Mouse (Mus musculus) kidney, embryonic 16.5 days (tissue): ENCODE measurements around the gene Angptl6. TPM values are rescaled to one million over a fixed set of nuclear protein-coding genes. Genes with fewer than 3 reads are reported as not detected.

ENCODE experiments used
- microRNA-seq: library from miRNA; unstranded; fragments of <30 nt; microRNA quantifications from one replicate; pipeline ENCODE4, GENCODE M21; 2016
- polyA plus RNA-seq: library from polyadenylated mRNA; unstranded; fragments of >200 nt; fragmentation: Nextera tagmentation; extraction: Ambion mirVana; gene quantifications from 2 replicates; pipeline ENCODE4 v1.2.1, GENCODE M21; 2015

Angptl6 gene
- polyA plus RNA-seq, 1 experiment from 2014 or later: 3.6 TPM

Small RNA genes lying within 50 kb of the gene (microRNA-seq; reads per million reads assigned to microRNA genes)
- gene Mir7081: 0.79 reads per million

Other genes starting within 250 kb of the Angptl6 start
- gene Ubl5, start 236.8 kb downstream of the Angptl6 start, polyA plus RNA-seq: 331 and 349 TPM in 2 replicates
- 20.5 and 24.5 TPM in 2 replicates for gene Fbxl12, start 235.0 kb downstream of the Angptl6 start, polyA plus RNA-seq
- gene Pin1, start 227.6 kb downstream of the Angptl6 start, polyA plus RNA-seq: 55.8 and 61.2 TPM in 2 replicates
- 6.5 and 6.6 TPM in 2 replicates for gene Olfm2, start 133.4 kb downstream of the Angptl6 start, polyA plus RNA-seq
- gene Col5a3, start 64.7 kb downstream of the Angptl6 start, polyA plus RNA-seq: 2.5 TPM in 2 replicates
- not detected in 2 replicates for gene Rdh8, start 61.2 kb downstream of the Angptl6 start, polyA plus RNA-seq
- gene A230050P20Rik, start 11.1 kb downstream of the Angptl6 start, polyA plus RNA-seq: 18.8 and 20.1 TPM in 2 replicates
- 94.3 and 95.3 TPM in 2 replicates for gene Ppan, start 8.4 kb upstream of the Angptl6 start, polyA plus RNA-seq
- gene Eif3g, start 18.9 kb upstream of the Angptl6 start, polyA plus RNA-seq: 299 and 319 TPM in 2 replicates
- 107 and 110 TPM in 2 replicates for gene Dnmt1, start 80.2 kb upstream of the Angptl6 start, polyA plus RNA-seq
- 35.1 and 37.7 TPM in 2 replicates for gene S1pr2, start 97.1 kb upstream of the Angptl6 start, polyA plus RNA-seq
- gene Mrpl4, start 123.0 kb upstream of the Angptl6 start, polyA plus RNA-seq: 161 and 169 TPM in 2 replicates
- gene Icam1, start 136.3 kb upstream of the Angptl6 start, polyA plus RNA-seq: 14.2 and 18.0 TPM in 2 replicates
- 0.84 and 0.91 TPM in 2 replicates for gene Icam4, start 149.6 kb upstream of the Angptl6 start, polyA plus RNA-seq
- 0.39 and 0.45 TPM in 2 replicates for gene Icam5, start 152.3 kb upstream of the Angptl6 start, polyA plus RNA-seq
- gene Zglp1, start 187.4 kb upstream of the Angptl6 start, polyA plus RNA-seq: 0.59 and 0.64 TPM in 2 replicates
- 0.77 and 0.84 TPM in 2 replicates for gene Gm49373, start 193.4 kb upstream of the Angptl6 start, polyA plus RNA-seq
- gene Fdx1l, start 193.9 kb upstream of the Angptl6 start, polyA plus RNA-seq: 56.1 and 65.7 TPM in 2 replicates
- gene Gm38431, start 212.3 kb upstream of the Angptl6 start, polyA plus RNA-seq: 2.1 and 3.7 TPM in 2 replicates
- 66.8 and 78.7 TPM in 2 replicates for gene Raver1, start 212.3 kb upstream of the Angptl6 start, polyA plus RNA-seq